Mouse (Mus musculus) myocyte (in vitro differentiated cells): ENCODE results near the gene Tex22. TPM values are rescaled to one million over a fixed set of nuclear protein-coding genes. Genes with fewer than 3 reads are reported as not detected.

Source experiments
- H3K27me3 ChIP-seq: one replicate; pipeline ENCODE4 v1.6.1; 2011; ENCODE audit not compliant: control insufficient read depth, insufficient read depth, insufficient read length
- H3K36me3 ChIP-seq: one replicate; pipeline ENCODE4 v1.6.1; 2011; ENCODE audit not compliant: control insufficient read depth, insufficient read depth
- H3K4me2 ChIP-seq: one replicate; pipeline ENCODE4 v1.6.1; 2011; ENCODE audit warnings: low read depth, control low read depth
- H3K4me3 ChIP-seq: one replicate; pipeline ENCODE4 v1.5.1; 2011; ENCODE audit warnings: mild to moderate bottlenecking, control low read depth, moderate library complexity
- H3K79me2 ChIP-seq: one replicate; pipeline ENCODE4 v1.6.1; 2011; ENCODE audit not compliant: control insufficient read depth, insufficient read depth
- H3ac ChIP-seq: one replicate; pipeline ENCODE4 v1.6.1; 2011; ENCODE audit not compliant: control insufficient read depth, insufficient read length
- CEBPB ChIP-seq: IDR thresholded peaks from 2 replicates; pipeline ENCODE4 v1.6.1; 2011; ENCODE audit warnings: mild to moderate bottlenecking, moderate library complexity; ENCODE audit not compliant: poor library complexity, insufficient read depth, severe bottlenecking
- E2F4 ChIP-seq: IDR thresholded peaks from one replicate; pipeline ENCODE4 v1.6.1; 2011; ENCODE audit warnings: mild to moderate bottlenecking, control low read depth, moderate library complexity; ENCODE audit not compliant: insufficient read depth
- MAX ChIP-seq: IDR thresholded peaks from one replicate; pipeline ENCODE4 v1.6.1; 2011; ENCODE audit warnings: low read depth, mild to moderate bottlenecking, control low read depth
- MYOD1 ChIP-seq, 3 experiments: IDR thresholded peaks; one replicate each; pipeline ENCODE4 v1.6.1; 2011; ENCODE audit warnings: control low read depth in 2 of 3, low read depth in 2 of 3, mild to moderate bottlenecking in 2 of 3, moderate library complexity in 1 of 3; ENCODE audit not compliant: insufficient read length in 2 of 3, control insufficient read depth in 1 of 3
- MYOG ChIP-seq, 3 experiments: IDR thresholded peaks; one replicate each; pipeline ENCODE4 v1.6.1; 2011; ENCODE audit warnings: control low read depth in 2 of 3, low read depth in 2 of 3, mild to moderate bottlenecking in 2 of 3; ENCODE audit not compliant: insufficient read length in 2 of 3, control insufficient read depth in 1 of 3, insufficient read depth in 1 of 3
- POLR2A ChIP-seq: IDR thresholded peaks from one replicate; pipeline ENCODE4 v1.6.1; 2011; ENCODE audit warnings: low read depth, mild to moderate bottlenecking, control low read depth, moderate library complexity; ENCODE audit not compliant: insufficient read length
- POLR2AphosphoS2 ChIP-seq: IDR thresholded peaks from one replicate; pipeline ENCODE4 v1.6.1; 2011; ENCODE audit warnings: low read depth, control low read depth; ENCODE audit not compliant: insufficient read length
- REST ChIP-seq: IDR thresholded peaks from one replicate; pipeline ENCODE4 v1.6.1; 2011; ENCODE audit warnings: mild to moderate bottlenecking, control low read depth, moderate library complexity; ENCODE audit not compliant: insufficient read depth, insufficient read length
- SRF ChIP-seq: IDR thresholded peaks from one replicate; pipeline ENCODE4 v1.6.1; 2011; ENCODE audit warnings: low read depth; ENCODE audit not compliant: control insufficient read depth, insufficient read length
- TCF12 ChIP-seq: IDR thresholded peaks from one replicate; pipeline ENCODE4 v1.6.1; 2011; ENCODE audit warnings: mild to moderate bottlenecking, control low read depth; ENCODE audit not compliant: poor library complexity, insufficient read depth, severe bottlenecking
- TCF3 ChIP-seq: IDR thresholded peaks from one replicate; pipeline ENCODE4 v1.6.1; 2011; ENCODE audit warnings: low read depth, control low read depth; ENCODE audit not compliant: insufficient read length
- USF1 ChIP-seq: IDR thresholded peaks from one replicate; pipeline ENCODE4 v1.6.1; 2011; ENCODE audit warnings: low read depth, mild to moderate bottlenecking, control low read depth, moderate library complexity
- polyA plus RNA-seq: library from polyadenylated mRNA; unstranded; fragments of >200 nt; fragmentation: generic; extraction: Trizol; gene quantifications from one replicate; pipeline ENCODE4 v1.2.1, GENCODE M21; 2012; ENCODE audit warnings: missing spikeins

Gene Tex22
- polyA plus RNA-seq, 1 experiment, result 0.11 TPM

DNA sequence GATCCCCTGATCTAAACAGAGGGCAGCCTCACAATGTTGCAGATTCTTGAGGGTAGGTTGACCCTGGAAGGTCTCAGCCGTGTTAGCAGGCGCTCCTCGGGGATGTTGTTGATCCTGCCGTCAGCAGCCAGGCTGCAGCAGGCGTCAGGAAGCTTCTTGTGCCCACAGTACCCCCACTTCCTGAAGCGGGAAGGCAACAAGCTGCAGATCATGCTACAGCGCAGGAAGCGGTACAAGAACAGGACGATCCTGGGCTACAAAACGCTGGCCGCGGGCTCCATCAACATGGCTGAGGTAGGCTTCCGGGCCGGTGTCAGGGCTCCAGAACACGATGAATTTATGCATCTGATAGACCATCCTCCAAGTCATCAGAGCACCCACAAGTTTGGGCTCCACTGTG is 27.4 kb upstream of the Tex22 start:
- H3K4me3 ChIP-seq, result no peak overlapping the region
- TF ChIP-seq REST (no peak), CEBPB (no peak), MYOD1 (IDR thresholded peaks at IDR 0.05; ENCODE audit: control insufficient read depth in 1 of 3, insufficient read length in 2 of 3, low read depth in 2 of 3) (no peak), POLR2AphosphoS2 (no peak), TCF3 (no peak), E2F4 (no peak)
- H3K36me3 ChIP-seq, result peaks cover 33% of the 10 kb centered on the region
- H3ac ChIP-seq, result no peak overlapping the region
- peaks cover 42% of the 10 kb centered on the region for H3K79me2 ChIP-seq
- H3K27me3 ChIP-seq, result no peaks in the 10 kb centered on the region
- H3K4me2 ChIP-seq, result no peak overlapping the region

DNA sequence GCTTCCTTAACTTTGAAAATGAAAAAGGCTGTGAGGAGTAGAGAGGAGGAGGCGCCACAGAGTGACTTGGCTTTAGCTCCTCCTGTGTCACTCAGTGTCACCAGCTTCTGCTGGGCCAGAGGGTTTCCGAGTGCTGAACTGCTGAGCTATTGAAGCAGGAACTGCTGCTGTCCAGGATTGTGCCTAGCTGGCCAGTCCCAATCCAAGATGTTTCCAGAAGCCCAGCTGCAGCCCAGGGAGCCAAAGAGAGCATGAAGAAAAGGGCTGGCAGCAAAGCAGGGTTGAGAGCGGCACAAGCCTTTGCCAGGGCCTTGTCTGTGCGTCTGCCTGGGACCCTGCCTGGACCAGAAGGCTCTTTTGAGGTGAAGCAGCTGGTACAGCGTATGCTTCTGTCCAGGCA is 26.2 kb upstream of the Tex22 start:
- Histone ChIP-seq H3K27me3 (no peaks in the 10 kb centered on the region), H3K4me2 (no peak overlapping the region), H3K4me3 (no peak overlapping the region), H3K36me3 (peaks cover 41% of the 10 kb centered on the region), H3K79me2 (peaks cover 30% of the 10 kb centered on the region), H3ac (no peak overlapping the region)
- TF ChIP-seq USF1 (no peak), MYOG (IDR thresholded peaks at IDR 0.05; ENCODE audit: control insufficient read depth in 1 of 3, insufficient read depth in 1 of 3, insufficient read length in 2 of 3, low read depth in 2 of 3) (no peak), TCF12 (no peak), REST (no peak), E2F4 (no peak), MAX (no peak), MYOD1 (IDR thresholded peaks at IDR 0.05; ENCODE audit: control insufficient read depth in 1 of 3, insufficient read length in 2 of 3, low read depth in 2 of 3) (no peak), SRF (no peak), CEBPB (no peak), POLR2AphosphoS2 (no peak), TCF3 (no peak), POLR2A (no peak)

DNA sequence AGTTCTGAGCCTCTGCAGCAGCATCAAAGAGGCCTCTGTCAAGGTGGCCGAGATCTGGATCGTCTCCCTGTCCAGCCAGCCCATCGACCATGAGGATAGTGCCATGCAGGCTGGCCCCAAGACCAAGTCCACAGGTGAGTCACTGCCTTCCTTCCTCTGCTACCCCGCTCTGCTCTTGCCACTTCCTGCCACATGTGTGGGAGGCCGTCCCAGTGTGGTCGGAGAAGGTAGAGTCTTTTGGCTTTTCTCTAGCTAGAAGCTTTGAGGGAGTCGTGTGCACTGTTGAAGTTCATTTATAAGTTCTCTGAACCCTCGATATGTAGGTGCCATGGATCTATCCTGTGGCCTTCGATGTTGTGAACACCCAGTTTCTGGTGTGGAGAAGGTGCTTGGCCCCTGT is 24.5 kb upstream of the Tex22 start:
- Histone ChIP-seq H3K27me3 (no peaks in the 10 kb centered on the region), H3ac (no peak overlapping the region), H3K79me2 (peaks cover 13% of the 10 kb centered on the region), H3K4me2 (no peak overlapping the region), H3K36me3 (peaks cover 54% of the 10 kb centered on the region), H3K4me3 (no peak overlapping the region)
- no peak for TF ChIP-seq USF1
- TF ChIP-seq SRF, result no peak
- TF ChIP-seq POLR2AphosphoS2, result no peak
- TF ChIP-seq TCF3, result no peak
- TF ChIP-seq REST, result no peak
- no peak for TF ChIP-seq E2F4
- no peak for TF ChIP-seq POLR2A
- no peak for TF ChIP-seq TCF12
- TF ChIP-seq MYOG (IDR thresholded peaks at IDR 0.05; ENCODE audit: control insufficient read depth in 1 of 3, insufficient read depth in 1 of 3, insufficient read length in 2 of 3, low read depth in 2 of 3), result no peak
- TF ChIP-seq MAX, result no peak

DNA sequence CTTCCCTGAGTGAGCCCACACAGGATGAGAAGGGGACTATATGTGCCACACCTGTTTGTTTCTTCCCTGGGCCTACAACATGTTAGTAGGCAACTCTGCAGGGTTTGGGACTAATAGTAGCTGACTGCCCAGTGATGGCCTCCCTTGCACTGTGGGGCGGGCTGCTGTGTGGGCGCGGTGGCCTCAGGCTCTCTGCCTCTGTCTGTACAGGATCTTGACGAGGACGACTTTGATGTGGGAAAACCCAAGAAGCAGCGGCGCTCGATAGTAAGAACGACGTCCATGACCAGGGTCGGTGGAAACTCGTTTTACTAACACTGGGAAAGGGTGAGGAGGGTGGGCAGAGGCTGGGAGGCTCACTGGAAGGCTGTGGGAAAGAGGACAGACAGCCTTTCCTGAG is 23.6 kb upstream of the Tex22 start:
- H3K36me3 ChIP-seq, result peaks cover 60% of the 10 kb centered on the region
- peaks cover 4% of the 10 kb centered on the region for H3K79me2 ChIP-seq
- no peak overlapping the region for H3ac ChIP-seq
- no peak overlapping the region for H3K4me3 ChIP-seq
- no peaks in the 10 kb centered on the region for H3K27me3 ChIP-seq
- H3K4me2 ChIP-seq, result no peak overlapping the region
- TF ChIP-seq E2F4, result no peak
- TF ChIP-seq MAX, result no peak
- no peak for TF ChIP-seq REST
- no peak for TF ChIP-seq POLR2AphosphoS2
- TF ChIP-seq MYOD1 (IDR thresholded peaks at IDR 0.05; ENCODE audit: control insufficient read depth in 1 of 3, insufficient read length in 2 of 3, low read depth in 2 of 3), result no peak
- no peak for TF ChIP-seq TCF3
- no peak for TF ChIP-seq POLR2A
- no peak for TF ChIP-seq MYOG (IDR thresholded peaks at IDR 0.05; ENCODE audit: control insufficient read depth in 1 of 3, insufficient read depth in 1 of 3, insufficient read length in 2 of 3, low read depth in 2 of 3)
- TF ChIP-seq TCF12, result no peak

DNA sequence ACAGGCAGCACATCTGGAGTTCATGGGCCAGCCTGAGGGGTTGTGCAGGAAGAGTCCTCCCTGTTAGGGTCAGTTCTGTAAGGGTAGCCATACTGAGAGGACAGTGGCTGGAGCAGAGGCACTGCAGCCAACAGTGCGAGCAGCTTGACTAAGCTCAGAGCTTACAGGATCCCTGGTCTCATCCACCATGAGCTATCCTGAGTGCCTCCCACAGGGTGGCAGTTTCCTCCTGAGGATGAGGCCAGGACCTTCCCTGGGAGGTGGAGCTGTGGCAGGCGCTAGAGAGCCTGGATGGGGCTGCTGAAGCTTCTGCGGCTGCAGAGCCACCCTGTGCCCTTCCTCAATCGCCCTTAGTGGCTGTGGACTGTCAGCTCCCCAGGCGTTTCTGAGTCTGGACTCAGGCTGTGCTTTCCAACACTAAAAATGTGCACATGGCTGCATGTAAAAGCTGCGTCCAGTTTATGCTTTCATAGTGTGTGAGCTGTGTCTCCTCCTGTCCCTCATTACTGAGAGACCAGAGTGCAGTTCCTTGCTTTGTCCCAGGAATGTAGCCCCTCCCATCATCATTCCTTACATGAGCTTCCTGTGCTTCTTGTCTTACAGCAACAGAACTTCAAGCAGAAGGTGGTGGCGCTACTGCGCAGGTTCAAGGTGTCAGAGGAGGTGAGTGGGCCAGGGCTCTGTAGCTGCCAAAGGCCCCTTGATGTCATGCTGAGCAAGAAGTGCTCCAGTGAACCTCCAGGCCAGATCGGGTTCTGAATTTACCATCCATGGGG is 22.5 kb upstream of the Tex22 start:
- H3K36me3 ChIP-seq, result peaks cover 56% of the 10 kb centered on the region
- H3K4me2 ChIP-seq, result no peak overlapping the region
- no peaks in the 10 kb centered on the region for H3K79me2 ChIP-seq
- H3K27me3 ChIP-seq, result no peaks in the 10 kb centered on the region
- TF ChIP-seq POLR2A (no peak), MYOD1 (IDR thresholded peaks at IDR 0.05; ENCODE audit: control insufficient read depth in 1 of 3, insufficient read length in 2 of 3, low read depth in 2 of 3) (no peak), MAX (no peak), MYOG (IDR thresholded peaks at IDR 0.05; ENCODE audit: control insufficient read depth in 1 of 3, insufficient read depth in 1 of 3, insufficient read length in 2 of 3, low read depth in 2 of 3) (no peak), E2F4 (no peak), TCF12 (no peak), REST (no peak), TCF3 (no peak), SRF (no peak)
- H3K4me3 ChIP-seq, result no peak overlapping the region
- H3ac ChIP-seq, result no peak overlapping the region
